Mouse (Mus musculus): ENCODE results near the gene Pax5. TPM values are rescaled to one million over a fixed set of nuclear protein-coding genes. Genes with fewer than 3 reads are reported as not detected.

Gene Pax5
- polyA plus RNA-seq, 1 experiment from 2014 or later, result not detected

- Histone ChIP-seq H3K4me2 (replicated peaks; ENCODE audit: low read depth, low read length) (no peak overlapping the region), H3K9me3 (ENCODE audit: low read length) (peaks cover 5% of the 10 kb centered on the region; the same call in 1 of the 2 replicates), H3K4me1 (ENCODE audit: insufficient read depth, low read length) (no peaks in the 10 kb centered on the region), H3K27me3 (ENCODE audit: insufficient read depth, low read length) (peaks cover 23% of the 10 kb centered on the region), H3K4me3 (ENCODE audit: low read length) (no peak overlapping the region), H3K27ac (ENCODE audit: low read length) (no peak overlapping the region), H3K36me3 (ENCODE audit: insufficient read depth, low read length) (no peaks in the 10 kb centered on the region), H3K9ac (replicated peaks; ENCODE audit: low read length) (no peak overlapping the region)
- WGBS, result 85% methylated on average over 7 of the region's 7 CpGs
- ATAC-seq (ENCODE audit: low FRiP score, low TSS enrichment), result no peak
Measured at GRCm38 (mm10) chr4:44669485-44670181, 40.7 kb downstream of the Pax5 start.

GRCm38 (mm10) chr4:44668574-44668973 is 41.7 kb downstream of the Pax5 start:
- 84% methylated on average over 6 of the region's 6 CpGs for WGBS
- Histone ChIP-seq H3K27me3 (ENCODE audit: insufficient read depth, low read length) (peaks cover 29% of the 10 kb centered on the region), H3K4me1 (ENCODE audit: insufficient read depth, low read length) (no peaks in the 10 kb centered on the region), H3K9ac (replicated peaks; ENCODE audit: low read length) (no peak overlapping the region), H3K27ac (ENCODE audit: low read length) (no peak overlapping the region), H3K4me3 (ENCODE audit: low read length) (no peak overlapping the region), H3K4me2 (replicated peaks; ENCODE audit: low read depth, low read length) (no peak overlapping the region), H3K9me3 (ENCODE audit: low read length) (peaks cover 5% of the 10 kb centered on the region; the same call in 1 of the 2 replicates), H3K36me3 (ENCODE audit: insufficient read depth, low read length) (no peaks in the 10 kb centered on the region)
- no peak for ATAC-seq (ENCODE audit: low FRiP score, low TSS enrichment)

- H3K4me3 ChIP-seq (ENCODE audit: low read length), result no peak overlapping the region
- ATAC-seq (ENCODE audit: low FRiP score, low TSS enrichment), result no peak
- H3K27me3 ChIP-seq (ENCODE audit: insufficient read depth, low read length), result peaks cover 33% of the 10 kb centered on the region
- H3K4me1 ChIP-seq (ENCODE audit: insufficient read depth, low read length), result no peaks in the 10 kb centered on the region
- H3K9ac ChIP-seq (replicated peaks; ENCODE audit: low read length), result no peak overlapping the region
- no peak overlapping the region for H3K4me2 ChIP-seq (replicated peaks; ENCODE audit: low read depth, low read length)
- no peaks in the 10 kb centered on the region for H3K36me3 ChIP-seq (ENCODE audit: insufficient read depth, low read length)
- peaks cover 5% of the 10 kb centered on the region; the same call in 1 of the 2 replicates for H3K9me3 ChIP-seq (ENCODE audit: low read length)
- H3K27ac ChIP-seq (ENCODE audit: low read length), result no peak overlapping the region
- 53% methylated on average over 3 of the region's 3 CpGs for WGBS
Measured at GRCm38 (mm10) chr4:44668172-44668571, 42.1 kb downstream of the Pax5 start.

- WGBS, result 72% methylated on average over 6 of the region's 6 CpGs
- H3K4me2 ChIP-seq (replicated peaks; ENCODE audit: low read depth, low read length), result no peak overlapping the region
- no peak for ATAC-seq (ENCODE audit: low FRiP score, low TSS enrichment)
Measured at GRCm38 (mm10) chr4:44667369-44667768, 42.9 kb downstream of the Pax5 start.

GRCm38 (mm10) chr4:44664767-44665056 is 45.6 kb downstream of the Pax5 start:
- peaks cover 5% of the 10 kb centered on the region; the same call in 1 of the 2 replicates for H3K9me3 ChIP-seq (ENCODE audit: low read length)
- H3K27me3 ChIP-seq (ENCODE audit: insufficient read depth, low read length), result peaks cover 47% of the 10 kb centered on the region
- peak overlapping the region; percentile 84 for H3K4me2 ChIP-seq (replicated peaks; ENCODE audit: low read depth, low read length)
- no peak overlapping the region for H3K27ac ChIP-seq (ENCODE audit: low read length)
- ATAC-seq (ENCODE audit: low FRiP score, low TSS enrichment), result no peak
- H3K4me3 ChIP-seq (ENCODE audit: low read length), result peak overlapping the region; percentile 51
- no peaks in the 10 kb centered on the region for H3K36me3 ChIP-seq (ENCODE audit: insufficient read depth, low read length)
- WGBS, result 19% methylated on average over 6 of the region's 6 CpGs
- H3K9ac ChIP-seq (replicated peaks; ENCODE audit: low read length), result no peak overlapping the region
- no peaks in the 10 kb centered on the region for H3K4me1 ChIP-seq (ENCODE audit: insufficient read depth, low read length)

More at GRCm38 (mm10) chr4:44667369-44667768, 42.9 kb downstream of the Pax5 start:
- Histone ChIP-seq H3K27me3 (ENCODE audit: insufficient read depth, low read length) (peaks cover 41% of the 10 kb centered on the region), H3K27ac (ENCODE audit: low read length) (no peak overlapping the region), H3K9me3 (ENCODE audit: low read length) (peaks cover 5% of the 10 kb centered on the region; the same call in 1 of the 2 replicates), H3K4me1 (ENCODE audit: insufficient read depth, low read length) (no peaks in the 10 kb centered on the region), H3K9ac (replicated peaks; ENCODE audit: low read length) (no peak overlapping the region), H3K4me3 (ENCODE audit: low read length) (no peak overlapping the region), H3K36me3 (ENCODE audit: insufficient read depth, low read length) (no peaks in the 10 kb centered on the region)

GRCm38 (mm10) chr4:44664004-44664766 is 46.1 kb downstream of the Pax5 start:
- Histone ChIP-seq H3K4me3 (ENCODE audit: low read length) (peak overlapping the region; percentile 51), H3K36me3 (ENCODE audit: insufficient read depth, low read length) (no peaks in the 10 kb centered on the region), H3K4me2 (replicated peaks; ENCODE audit: low read depth, low read length) (peak overlapping the region; percentile 84), H3K4me1 (ENCODE audit: insufficient read depth, low read length) (no peaks in the 10 kb centered on the region), H3K27me3 (ENCODE audit: insufficient read depth, low read length) (peaks cover 47% of the 10 kb centered on the region), H3K27ac (ENCODE audit: low read length) (no peak overlapping the region), H3K9me3 (ENCODE audit: low read length) (peaks cover 3% of the 10 kb centered on the region; the same call in 1 of the 2 replicates), H3K9ac (replicated peaks; ENCODE audit: low read length) (peak overlapping the region; percentile 39)
- no peak; the same call in 1 of the 2 replicates for ATAC-seq (ENCODE audit: low FRiP score, low TSS enrichment)
- WGBS, result under 1% methylated on average over 66 of the region's 81 CpGs

GRCm38 (mm10) chr4:44663489-44663888 is 46.8 kb downstream of the Pax5 start:
- H3K36me3 ChIP-seq (ENCODE audit: insufficient read depth, low read length), result no peaks in the 10 kb centered on the region
- peaks cover 47% of the 10 kb centered on the region for H3K27me3 ChIP-seq (ENCODE audit: insufficient read depth, low read length)
- ATAC-seq (ENCODE audit: low FRiP score, low TSS enrichment), result no peak
- H3K9ac ChIP-seq (replicated peaks; ENCODE audit: low read length), result no peak overlapping the region
- H3K9me3 ChIP-seq (ENCODE audit: low read length), result no peaks in the 10 kb centered on the region
- H3K4me2 ChIP-seq (replicated peaks; ENCODE audit: low read depth, low read length), result peak overlapping the region; percentile 84
- WGBS, result 15% methylated on average over 10 of the region's 10 CpGs
- H3K27ac ChIP-seq (ENCODE audit: low read length), result no peak overlapping the region
- no peaks in the 10 kb centered on the region for H3K4me1 ChIP-seq (ENCODE audit: insufficient read depth, low read length)
- H3K4me3 ChIP-seq (ENCODE audit: low read length), result peak overlapping the region; percentile 51

GRCm38 (mm10) chr4:44645181-44645580 is 65.1 kb downstream of the Pax5 start:
- no peak for ATAC-seq (ENCODE audit: low FRiP score, low TSS enrichment)
- no peak overlapping the region for H3K27ac ChIP-seq (ENCODE audit: low read length)
- H3K36me3 ChIP-seq (ENCODE audit: insufficient read depth, low read length), result no peaks in the 10 kb centered on the region
- 69% methylated on average over 4 of the region's 4 CpGs for WGBS
- peaks cover 4% of the 10 kb centered on the region for H3K9me3 ChIP-seq (ENCODE audit: low read length)
- no peaks in the 10 kb centered on the region for H3K4me1 ChIP-seq (ENCODE audit: insufficient read depth, low read length)
- no peaks in the 10 kb centered on the region for H3K27me3 ChIP-seq (ENCODE audit: insufficient read depth, low read length)
- H3K4me3 ChIP-seq (ENCODE audit: low read length), result no peak overlapping the region
- no peak overlapping the region for H3K4me2 ChIP-seq (replicated peaks; ENCODE audit: low read depth, low read length)
- no peak overlapping the region for H3K9ac ChIP-seq (replicated peaks; ENCODE audit: low read length)

- H3K27me3 ChIP-seq (ENCODE audit: insufficient read depth, low read length), result no peaks in the 10 kb centered on the region
- no peaks in the 10 kb centered on the region for H3K36me3 ChIP-seq (ENCODE audit: insufficient read depth, low read length)
- no peak overlapping the region for H3K4me3 ChIP-seq (ENCODE audit: low read length)
- 32% methylated on average over 12 of the region's 12 CpGs for WGBS
- ATAC-seq (ENCODE audit: low FRiP score, low TSS enrichment), result no peak
- no peak overlapping the region for H3K4me2 ChIP-seq (replicated peaks; ENCODE audit: low read depth, low read length)
- peaks cover 4% of the 10 kb centered on the region for H3K9me3 ChIP-seq (ENCODE audit: low read length)
- H3K27ac ChIP-seq (ENCODE audit: low read length), result no peak overlapping the region
- no peaks in the 10 kb centered on the region for H3K4me1 ChIP-seq (ENCODE audit: insufficient read depth, low read length)
- no peak overlapping the region for H3K9ac ChIP-seq (replicated peaks; ENCODE audit: low read length)
Measured at GRCm38 (mm10) chr4:44641831-44642587, 68.3 kb downstream of the Pax5 start.
